Mouse (Mus musculus) c-Kit-positive CD71-negative TER-119-negative erythroid progenitor cells, embryonic 14.5 days (primary cell): ENCODE data around the gene Sgip1.

Source experiments
- DNase-seq: peaks from one replicate; pipeline ENCODE4 v3.0.0-alpha.2; 2013; ENCODE audit warnings: low read depth

The Sgip1 gene

GRCm38 (mm10) chr4:102899683-102900082, 158.6 kb downstream of the Sgip1 start:
- no peak for DNase-seq

DNA sequence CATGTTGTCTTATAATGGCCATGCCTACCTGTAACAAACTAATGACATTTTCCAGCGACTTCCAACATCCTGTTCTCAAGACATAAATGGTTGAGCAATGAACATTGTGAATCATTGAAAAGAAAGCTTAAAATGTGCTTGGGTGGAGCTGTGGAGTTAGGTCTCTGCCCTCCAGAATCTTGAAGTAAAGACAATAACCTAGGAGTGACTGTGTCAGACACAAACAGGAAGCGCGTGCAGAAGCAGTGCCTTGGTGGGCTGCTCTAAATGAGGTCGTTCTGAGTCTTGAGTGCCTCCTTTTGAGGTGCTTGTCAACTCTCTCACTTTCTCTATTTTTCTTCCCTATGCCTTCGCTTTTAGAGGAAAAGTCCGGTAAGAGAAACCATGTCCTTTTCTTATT, 159.1 kb downstream of the Sgip1 start:
- no peak for DNase-seq

DNA sequence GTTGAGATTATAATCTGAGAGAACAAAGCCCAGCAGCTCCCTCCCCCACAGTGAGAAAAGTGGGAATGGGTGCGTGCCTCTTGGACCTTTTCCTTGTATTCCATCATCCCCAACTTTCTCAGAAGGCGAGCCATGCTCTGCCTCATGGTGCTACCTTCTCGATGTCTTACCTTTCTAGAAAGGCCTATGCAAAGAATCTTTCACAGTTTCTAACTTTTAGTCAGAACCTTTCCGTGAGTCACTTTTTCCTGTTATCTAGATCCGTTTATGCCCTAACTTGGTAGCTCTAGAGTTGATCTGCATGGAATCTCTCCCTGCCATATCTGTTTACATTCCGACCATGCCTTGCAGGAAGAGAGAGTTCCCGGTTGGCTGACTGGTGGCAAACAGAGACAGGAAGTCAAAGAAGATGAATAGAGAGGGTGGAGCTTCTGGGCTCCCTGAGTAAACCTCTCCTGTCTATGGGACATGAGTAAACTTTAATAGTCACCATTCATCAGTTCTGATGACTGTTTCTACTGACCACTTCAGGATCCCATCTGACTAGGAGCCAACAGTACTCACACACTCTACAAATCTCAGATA, 166.8 kb downstream of the Sgip1 start:
- DNase-seq, result no peak

- DNase-seq, result no peak
Observed at GRCm38 (mm10) chr4:102910191-102910590, 169.1 kb downstream of the Sgip1 start.

GRCm38 (mm10) chr4:102913176-102913575, 172.1 kb downstream of the Sgip1 start:
- no peak for DNase-seq

DNA sequence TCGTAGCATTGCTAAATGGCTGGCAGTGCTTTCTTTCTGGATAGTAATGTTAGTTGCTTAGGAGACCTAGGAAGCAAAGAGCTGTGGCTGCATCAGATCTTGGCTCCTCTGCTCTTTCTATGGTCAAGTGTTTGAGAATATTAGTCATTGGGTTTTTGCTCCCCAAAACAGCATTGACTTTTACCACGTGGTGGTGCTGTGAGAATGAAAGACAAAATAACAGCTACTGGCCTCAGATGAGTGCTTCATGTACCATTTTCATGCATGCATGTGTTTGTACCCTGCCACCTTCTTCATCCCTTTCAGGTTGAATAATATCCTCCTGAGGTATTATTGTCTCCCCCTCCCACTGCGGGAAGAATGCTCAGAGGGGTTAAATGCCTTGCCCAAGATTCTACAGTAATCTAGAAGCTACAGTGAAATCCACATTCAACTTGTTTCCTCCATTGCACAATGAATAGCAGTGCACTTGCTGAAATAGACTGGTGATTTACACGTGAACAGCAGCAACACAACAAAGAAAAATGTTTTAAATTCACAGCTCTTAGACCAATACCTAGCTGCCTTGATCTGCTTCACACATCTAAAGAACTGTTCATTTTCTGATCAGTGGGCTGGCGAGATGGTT, 172.7 kb downstream of the Sgip1 start:
- no peak for DNase-seq

DNA sequence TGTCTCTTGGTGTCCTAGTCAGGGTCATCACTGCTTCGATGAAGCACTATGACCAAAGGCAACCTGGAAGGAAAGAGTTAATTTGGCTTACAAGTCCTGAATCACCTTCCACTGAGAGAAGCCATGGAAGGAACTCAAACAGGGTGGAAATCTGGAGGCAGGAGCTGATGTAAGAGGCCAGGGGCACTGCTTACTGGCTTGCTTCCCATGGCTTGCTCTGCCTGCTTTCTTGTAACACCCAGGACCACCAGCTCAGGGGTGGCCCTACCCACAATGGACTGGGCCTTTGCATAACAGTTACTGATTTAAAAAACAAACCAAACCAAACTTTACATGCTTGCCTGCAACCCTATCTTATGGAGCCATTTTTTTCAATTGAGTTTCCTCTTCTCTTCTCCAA, 177.1 kb downstream of the Sgip1 start:
- DNase-seq, result no peak

DNA sequence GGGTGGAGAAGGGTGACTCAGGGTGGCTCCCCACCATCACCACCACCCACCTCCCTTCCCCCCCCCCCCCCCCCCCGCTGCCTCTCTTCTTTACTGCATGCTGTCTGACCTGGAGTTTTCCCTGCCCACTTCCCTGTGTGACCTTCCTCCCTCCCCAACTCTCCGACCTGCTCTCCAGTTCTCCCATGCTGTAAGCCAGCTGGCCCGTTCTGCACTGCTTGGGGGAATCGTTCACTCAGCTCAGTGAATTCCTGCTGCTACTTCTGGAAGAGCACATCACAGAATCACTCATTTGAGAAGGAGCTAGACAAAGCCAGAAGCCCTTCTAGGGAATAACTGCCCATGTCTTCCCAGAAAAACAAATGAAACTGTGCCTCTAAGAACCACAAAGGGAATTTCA, 188.4 kb downstream of the Sgip1 start:
- no peak for DNase-seq

DNA sequence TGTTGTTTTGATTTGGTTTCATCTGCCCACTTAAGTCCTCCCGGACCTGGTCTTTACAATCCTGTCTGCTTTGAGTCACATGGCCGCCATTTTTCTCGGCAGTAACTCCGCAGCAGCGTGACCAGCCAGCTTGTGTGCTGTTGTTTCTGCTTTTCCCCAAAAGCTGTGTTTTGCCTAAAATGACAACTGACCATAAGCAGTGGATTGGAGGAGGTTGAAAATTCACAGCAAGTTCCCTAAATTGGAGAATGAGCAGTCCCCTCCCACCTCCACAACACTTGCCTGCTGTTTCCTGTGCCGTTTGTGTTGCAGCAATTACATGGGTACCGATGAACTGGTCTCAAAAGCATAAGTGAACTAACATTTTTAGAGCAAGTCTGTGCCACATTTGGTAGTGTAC, 189.6 kb downstream of the Sgip1 start:
- peak; percentile 24 for DNase-seq

GRCm38 (mm10) chr4:102940266-102940665, 199.2 kb downstream of the Sgip1 start:
- DNase-seq, result no peak

- no peak for DNase-seq
Observed at GRCm38 (mm10) chr4:102940738-102941137, 199.6 kb downstream of the Sgip1 start.

DNA sequence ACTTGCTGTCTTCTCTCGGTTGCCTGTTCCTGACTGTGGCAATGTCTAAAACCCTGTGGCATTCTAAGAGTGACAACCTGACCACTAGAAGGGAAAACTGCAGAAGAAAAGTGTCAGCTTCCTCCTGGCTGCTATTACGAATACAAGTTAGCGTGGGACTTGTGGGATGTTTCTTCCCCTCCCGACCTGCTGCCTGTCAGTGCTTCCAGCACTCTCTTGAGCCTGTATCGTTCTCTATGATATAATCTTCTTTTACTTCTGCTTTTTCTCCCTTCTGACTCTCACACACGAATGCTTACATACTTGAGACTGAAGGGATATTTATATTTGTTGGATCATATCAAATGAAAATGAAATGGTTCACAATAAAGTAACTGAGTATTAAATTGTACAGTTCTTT, 203.2 kb downstream of the Sgip1 start:
- peak; percentile 23 for DNase-seq

DNA sequence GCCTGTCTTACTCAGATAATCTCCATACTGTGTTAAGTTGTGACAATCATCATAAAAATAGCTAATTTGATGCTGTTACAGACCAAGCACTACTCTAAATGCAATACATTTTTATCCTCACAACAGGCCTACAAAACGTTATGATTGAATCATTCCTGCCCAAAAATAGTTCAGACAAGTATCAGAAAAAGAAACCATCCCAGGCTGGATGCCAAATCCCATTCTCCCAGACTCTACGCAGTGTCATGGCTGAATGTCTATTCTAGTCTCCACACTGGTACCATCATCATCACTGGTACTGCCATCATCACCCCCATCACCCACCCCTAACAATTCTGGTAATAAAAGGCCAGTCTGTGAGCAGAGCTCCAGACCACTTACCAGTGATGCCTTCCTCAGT, 211.4 kb downstream of the Sgip1 start:
- DNase-seq, result no peak

- DNase-seq, result no peak
Observed at GRCm38 (mm10) chr4:102955294-102955956, 214.3 kb downstream of the Sgip1 start.

DNA sequence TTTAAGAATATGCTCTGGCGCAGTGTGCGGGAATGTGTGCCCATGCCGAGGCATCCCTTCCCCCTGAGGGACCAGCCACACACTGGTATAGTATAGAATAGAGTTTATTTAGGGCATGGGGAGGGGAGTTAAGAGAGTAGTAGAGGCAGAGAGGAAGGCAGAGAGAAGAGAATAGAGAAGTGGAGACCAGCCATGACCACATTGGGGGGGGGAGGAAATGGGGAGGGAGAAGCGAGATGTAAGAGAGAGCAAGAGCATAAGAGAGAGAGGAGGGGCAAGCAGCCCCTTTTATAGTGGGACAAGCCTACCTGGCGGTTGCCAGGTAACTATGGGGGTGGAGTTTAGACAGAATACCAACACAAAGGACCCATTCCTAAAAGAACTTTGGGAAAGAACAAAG, 218.3 kb downstream of the Sgip1 start:
- no peak for DNase-seq

DNA sequence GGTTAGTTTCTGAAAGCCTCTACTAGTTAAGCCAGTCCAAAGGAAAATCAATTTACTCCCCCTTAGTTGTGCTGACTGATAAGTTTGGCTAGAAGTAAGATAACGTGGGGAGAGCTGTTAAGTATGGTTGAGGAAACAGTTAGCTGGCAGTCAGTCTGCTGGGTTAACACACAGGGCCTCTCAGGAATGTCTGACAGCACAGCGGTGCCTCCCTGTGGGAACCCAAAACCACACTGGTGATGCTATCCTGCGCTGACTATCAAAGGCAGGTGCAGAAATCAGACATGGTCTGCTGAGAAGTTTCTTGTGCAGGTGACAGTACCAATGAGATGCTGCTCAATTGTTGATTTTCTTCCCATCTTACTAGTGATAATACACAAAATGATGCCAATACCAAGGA, 223.1 kb downstream of the Sgip1 start:
- no peak for DNase-seq

- DNase-seq, result no peak
Observed at GRCm38 (mm10) chr4:102967811-102968210, 226.7 kb downstream of the Sgip1 start.

DNA sequence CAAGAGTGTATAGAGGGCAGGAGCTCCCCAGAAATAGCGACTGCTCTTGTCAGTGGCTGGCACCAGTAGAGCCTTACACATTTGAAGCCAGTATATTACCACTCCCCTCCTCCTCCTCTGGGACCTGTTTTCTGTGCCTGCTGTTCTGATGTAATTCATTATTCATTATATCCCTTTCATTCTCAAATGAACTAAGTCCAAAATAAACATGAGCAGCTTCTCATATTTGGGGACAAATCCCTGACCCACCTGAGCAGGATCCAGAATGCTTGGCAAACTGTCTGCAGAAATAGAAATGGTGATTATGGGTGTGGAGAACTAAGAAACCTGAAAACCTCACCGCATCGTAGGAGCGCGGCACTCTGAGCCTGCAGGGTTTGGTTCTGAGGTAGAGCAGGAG, 228.5 kb downstream of the Sgip1 start:
- DNase-seq, result no peak

DNA sequence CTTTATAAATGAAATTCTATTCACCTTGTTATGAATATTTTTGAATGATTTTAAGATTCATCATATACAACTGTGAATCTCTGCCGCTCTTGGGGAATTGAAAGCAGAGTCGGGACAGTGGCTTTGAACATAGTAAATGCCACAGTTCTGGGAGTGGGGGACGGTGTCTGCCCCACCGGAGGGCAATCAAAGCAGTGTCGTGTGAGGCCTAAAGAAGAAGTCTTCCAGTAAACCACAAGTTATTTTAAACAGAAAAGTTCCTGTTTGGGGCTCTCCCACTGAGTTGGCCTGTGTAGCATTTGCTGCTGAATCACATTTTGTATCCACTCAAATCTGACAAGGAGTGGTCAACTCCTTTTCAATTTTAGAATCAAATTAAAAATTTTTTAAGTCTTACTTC, 230.1 kb downstream of the Sgip1 start:
- DNase-seq, result no peak

- DNase-seq, result no peak
Observed at GRCm38 (mm10) chr4:102972071-102972470, 231.0 kb downstream of the Sgip1 start.

- DNase-seq, result no peak
Observed at GRCm38 (mm10) chr4:102974172-102974571, 233.1 kb downstream of the Sgip1 start.

GRCm38 (mm10) chr4:102976290-102977275, 235.5 kb downstream of the Sgip1 start:
- no peak for DNase-seq
